Mouse (Mus musculus) WW6 (cell line): ENCODE measurements around the gene Dram1.
A peak's percentile ranks its signal among the peaks of the same experiment; 100 is the strongest.

ENCODE experiments used
- DNase-seq: peaks from one replicate; pipeline ENCODE4 v3.0.0-alpha.2; 2013; ENCODE audit warnings: low read depth, low spot score

Dram1 gene

DNA sequence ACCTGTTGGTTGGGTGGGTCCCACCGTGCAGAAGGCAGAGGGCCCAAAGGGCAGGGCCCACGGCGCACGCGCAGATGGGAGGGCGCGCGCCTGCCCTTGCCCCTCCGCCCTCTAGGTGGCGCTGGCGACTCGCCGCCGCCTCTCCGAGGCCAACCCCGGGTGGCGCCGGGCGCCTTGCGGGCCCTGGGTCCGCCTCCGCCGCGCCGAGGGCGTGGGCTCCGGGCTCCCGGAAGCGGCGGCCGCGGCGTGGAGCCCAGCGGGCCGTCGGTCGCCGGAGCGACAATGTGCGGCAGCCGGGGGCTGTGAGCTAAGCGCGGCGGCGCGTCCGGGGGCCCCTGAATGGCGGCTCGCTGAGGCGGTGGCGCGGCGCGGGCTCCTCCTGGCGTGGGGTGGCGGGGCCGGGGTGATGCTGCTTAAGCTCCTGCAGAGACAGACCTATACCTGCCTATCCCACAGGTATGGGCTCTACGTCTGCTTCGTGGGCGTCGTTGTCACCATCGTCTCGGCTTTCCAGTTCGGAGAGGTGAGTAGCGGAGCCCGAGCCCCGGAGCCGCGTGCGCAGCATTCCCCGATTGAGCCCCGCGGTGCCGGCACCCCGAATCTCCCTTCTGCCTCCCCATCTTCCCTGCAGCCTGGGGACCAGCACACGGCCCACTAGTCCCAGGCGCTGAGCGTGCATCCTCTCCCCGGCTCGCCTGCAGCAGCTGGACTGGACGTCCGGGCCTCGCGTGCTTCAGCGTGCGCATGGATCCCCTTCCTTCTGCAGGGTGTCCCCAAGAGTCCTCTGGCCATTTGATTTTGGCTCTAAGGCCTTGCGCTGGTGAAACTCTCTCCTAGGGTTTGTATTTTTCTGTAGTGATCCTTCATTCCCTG lies at the start of gene Dram1, which contains the start of gene Gnptab:
Dram1 (minus strand) TSS at position 68 of the 873 bp plus-strand sequence.
Gnptab (plus strand) TSS at position 120 of the 873 bp plus-strand sequence.
- peak; percentile 50 for DNase-seq

DNA sequence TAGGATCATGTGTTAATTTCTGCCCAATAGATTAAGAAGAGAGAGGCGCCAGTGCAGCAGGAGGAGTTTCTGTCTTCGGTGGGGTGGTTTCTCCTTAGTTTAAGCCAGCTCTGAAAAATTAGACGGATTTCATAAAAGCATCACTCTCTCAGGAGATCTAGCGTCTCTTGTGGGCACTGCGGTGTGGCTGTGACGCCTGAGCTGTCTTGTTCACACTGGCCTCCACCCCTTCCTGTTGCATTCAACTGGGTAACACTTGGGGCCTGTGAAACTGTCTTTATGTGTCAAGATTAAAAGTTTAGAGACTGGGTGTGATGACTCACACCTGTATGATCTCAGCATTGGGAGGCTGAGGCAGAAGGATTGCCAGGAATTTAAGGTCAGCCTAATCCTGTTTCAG lies 49.1 kb upstream of the Dram1 start:
- DNase-seq, result no peak

DNA sequence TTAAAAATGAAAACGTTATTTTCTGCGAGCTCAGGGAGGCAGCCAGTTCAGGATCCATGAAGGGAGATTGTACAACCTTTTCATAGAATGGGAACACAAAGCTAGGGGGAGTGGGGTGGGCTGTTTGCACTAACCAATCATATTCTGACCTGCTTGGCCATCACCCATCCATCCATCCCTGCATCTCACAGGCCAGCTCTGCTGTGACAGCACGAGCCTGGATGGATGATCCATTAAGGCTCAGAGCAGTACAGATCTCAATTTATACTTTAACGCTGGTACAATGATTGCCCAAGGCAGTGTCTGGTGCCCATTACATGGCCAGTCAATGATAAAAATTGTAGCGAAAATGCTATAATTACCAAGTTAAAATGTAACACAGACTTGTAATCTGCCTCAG lies 48.0 kb upstream of the Dram1 start:
- DNase-seq, result no peak

DNA sequence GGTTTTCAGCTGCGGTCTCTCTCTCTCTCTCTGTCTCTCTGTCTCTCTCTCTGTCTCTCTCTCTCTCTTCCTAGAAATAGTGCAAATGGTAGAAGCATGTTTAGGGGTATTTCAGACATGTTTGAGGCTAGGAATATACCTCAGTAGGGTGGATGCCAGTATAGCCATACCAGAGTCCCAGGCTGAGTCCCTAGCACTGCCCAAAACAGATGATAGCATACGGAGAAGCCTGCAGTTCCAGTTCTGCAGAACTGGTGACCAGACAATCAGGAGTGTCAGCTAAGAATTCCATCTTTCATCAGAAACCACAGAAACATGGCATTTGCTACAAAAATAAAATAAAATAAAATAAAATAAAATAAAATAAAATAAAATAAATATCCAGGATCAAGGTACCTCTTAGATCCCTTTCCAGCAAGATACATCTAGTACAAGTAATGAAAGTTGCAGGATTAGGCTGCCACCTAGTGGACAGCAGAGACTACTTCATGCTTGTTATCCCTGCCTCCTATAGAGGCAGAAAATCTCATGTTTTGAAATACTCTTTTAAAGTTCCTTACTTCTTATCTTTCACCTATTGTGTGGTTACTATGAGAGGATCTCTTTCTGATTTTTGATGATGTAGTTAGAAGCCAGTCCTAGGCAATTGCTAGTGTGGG lies 47.4 kb upstream of the Dram1 start:
- peak; percentile 24 for DNase-seq

DNA sequence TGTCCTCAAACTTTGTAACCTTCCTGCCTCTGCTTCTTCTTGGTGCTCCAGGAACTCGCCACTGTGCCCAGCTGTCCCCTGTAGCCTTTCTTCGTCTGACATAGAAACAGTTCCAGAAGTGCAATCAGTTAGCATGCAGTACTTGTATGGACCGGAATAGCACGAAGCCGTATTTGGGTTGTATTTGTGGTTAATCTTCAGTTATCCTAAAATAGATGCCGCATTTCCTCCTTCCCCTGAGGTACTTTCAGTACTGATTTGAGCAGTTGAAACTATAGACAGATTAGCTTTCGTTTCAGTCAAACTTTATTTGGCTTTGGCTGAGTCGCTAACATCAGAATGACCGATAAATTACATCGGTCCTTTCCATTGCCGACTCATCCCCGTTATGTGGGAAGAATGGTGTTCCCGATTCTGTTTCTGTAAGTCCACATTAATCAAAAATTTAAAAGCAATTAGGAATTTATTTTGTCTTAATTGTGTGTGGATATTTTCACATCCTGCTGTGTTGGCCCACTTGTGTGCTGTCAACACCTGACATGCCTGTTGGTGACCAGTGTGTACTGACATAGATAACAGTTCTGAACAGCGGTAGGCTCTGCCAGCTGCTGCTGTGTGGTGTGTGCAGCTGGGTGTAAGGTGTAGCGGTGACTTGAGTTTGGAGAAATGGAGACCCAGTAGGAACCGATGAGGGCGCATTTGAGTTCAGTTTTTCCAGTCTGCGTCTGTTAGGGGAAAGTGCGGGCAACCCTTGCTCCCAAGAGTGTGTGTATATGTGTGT lies 42.0 kb upstream of the Dram1 start:
- DNase-seq, result no peak

DNA sequence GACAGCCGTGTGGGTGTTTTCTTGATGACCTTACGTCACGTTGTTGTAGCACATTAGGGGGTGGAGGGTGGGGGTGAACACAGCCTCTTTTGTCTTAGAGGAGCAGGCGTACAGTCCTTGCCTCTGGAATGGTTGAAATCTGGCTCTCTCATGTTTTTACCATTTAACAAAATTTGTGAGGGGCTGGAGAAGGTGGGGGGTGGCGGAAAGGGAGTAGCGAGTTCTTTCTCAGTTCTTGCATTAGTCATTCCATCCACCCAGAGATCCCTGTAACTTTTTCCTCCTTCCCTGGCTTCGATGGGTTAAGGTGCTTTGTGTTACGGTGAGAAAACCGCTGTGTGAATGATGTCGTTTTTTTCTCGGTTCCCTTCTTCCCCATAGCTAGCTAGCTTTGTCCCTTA lies 41.3 kb upstream of the Dram1 start:
- no peak for DNase-seq

DNA sequence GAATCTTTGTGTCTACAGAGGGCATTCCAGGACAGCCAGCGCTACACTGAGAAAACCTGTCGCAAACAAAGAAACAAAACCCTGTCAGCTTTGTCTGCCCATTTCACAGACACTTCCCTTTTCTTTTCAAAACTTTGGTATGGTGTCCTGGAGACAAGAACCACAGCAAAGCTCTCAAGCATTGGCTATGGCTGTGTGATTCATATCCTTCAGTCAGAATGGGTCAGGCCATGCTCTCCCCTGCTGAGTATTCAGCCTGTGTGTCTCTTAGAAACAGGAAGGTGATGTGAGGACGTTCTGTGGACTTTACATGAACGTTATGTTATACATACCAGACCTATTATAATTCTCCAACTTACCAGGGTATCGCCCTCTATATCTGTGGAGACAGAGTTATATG lies 38.8 kb upstream of the Dram1 start:
- DNase-seq, result no peak

DNA sequence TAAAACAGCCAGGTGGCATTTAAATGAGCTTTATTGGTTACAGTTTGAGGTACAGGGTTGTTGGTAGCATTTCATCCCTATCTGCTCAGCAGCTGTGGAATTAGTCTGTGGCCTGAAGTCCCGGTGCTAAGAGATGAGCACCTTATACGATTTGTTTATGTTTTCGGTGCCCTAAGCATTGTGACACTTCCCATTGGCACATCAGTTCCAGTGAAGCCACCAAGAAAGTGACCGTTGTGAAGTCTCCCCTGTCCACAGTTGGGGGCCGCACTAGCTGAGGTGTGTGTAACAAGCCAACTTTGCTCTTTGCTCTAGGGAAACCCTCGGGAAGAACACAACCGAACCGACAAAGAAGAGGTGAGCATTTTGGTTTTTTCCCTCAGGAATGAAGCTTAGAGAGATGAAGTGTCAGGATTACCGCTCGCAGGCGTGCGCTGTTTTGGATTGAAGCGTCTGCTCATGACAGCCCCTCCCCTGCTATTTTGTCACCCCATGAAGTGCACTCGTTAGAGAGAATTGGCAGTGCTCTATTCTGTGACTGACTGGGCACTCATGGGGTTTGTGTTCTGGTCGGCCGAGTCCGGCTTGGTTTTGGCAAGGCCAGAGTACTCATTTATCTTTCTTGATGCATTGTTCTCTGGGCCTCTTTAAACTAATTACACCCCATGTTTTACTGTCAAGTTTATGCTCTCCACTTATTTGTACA lies 33.6 kb upstream of the Dram1 start:
- no peak for DNase-seq

DNA sequence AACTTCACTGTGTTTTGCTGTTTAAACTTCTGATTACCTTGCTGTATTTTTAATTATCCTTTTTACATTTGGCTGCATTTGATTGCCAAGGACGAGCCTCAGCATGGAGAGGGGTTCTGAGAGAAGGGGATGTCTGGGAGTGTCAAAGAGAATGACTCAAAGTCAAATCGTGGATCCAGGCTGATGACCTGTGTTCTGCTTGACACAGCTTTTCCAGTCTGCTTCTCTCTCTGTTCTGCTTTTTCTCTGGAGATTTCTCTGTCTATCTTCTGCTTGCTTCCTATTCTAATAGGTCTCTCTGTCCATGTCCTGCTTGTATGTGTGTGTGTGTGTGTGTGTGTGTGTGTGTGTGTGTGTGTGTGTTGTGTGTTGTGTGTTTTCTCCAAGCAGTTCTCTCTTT lies 30.9 kb upstream of the Dram1 start:
- no peak for DNase-seq

DNA sequence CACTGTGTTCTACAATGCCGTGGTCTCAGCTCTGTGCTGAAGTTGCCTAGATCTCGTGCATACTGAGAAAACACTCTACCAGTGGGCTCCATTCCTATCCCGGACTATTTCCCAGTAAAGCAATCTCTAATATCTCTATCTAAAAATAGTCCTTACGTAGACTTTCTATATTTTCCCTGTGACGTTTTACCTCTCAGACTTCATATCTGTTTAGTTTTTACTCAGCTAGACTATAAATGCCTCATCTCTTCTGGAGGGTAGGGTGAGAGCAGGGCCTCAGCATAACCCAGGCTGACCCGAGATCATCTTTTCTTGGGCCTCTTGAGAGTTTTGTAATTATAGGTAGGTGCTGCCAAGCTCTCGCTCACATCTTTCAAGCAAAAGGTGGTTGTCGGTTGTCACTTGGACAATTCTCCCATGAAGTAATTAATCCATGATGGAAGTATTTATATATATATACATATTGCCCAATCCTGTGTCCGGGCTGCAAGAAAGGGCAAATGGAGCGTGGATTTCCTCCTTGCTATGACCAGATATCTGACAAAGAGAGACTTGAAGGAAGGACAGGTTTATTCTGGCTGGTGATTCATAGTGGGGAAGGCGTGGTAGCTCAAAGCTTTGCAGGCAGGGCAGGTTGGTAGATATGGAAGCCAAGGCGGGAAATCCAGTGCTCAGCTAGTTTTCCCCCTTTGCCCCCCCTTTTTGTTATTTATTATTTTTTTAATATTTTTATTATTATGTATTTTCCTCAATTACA lies 29.2 kb upstream of the Dram1 start:
- DNase-seq, result no peak

DNA sequence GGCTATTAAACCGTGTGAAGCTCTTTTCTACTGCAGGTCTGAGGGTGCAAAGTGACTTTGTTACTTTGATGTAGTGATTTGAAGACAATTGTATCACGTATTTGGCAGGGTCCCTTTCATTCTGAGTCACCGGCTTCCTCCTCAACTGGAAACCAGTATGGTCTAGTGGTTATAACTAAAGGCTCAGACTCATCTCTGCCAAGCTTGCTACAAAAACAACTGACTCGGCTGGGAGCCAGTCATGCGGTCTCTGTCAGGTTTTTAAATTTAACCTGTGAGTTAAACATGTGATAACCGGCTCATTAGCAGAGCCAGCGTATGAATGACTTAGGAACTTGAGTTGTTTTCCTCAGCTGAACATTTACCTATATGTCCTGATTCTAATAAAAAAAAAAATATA lies 26.9 kb upstream of the Dram1 start:
- DNase-seq, result no peak

DNA sequence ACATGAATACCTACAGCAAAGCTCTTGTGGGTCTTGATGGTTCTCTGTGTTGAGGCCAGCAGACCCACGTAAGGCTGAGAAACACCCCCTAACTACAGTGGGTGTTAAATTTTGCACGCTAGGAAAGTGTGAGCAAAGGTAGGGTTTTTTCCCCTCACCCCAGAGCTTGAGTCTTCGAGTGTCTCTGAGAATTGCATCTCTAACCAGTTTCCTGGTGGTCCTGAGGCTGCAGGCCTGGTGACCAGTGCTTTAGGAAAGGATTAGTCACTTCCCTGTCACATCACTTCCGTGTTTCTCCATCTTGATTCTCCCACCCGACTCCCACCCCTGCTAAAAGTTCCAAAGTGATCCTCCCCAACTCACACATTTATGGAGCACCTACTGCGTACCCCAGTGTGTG lies 25.3 kb upstream of the Dram1 start:
- DNase-seq, result no peak

DNA sequence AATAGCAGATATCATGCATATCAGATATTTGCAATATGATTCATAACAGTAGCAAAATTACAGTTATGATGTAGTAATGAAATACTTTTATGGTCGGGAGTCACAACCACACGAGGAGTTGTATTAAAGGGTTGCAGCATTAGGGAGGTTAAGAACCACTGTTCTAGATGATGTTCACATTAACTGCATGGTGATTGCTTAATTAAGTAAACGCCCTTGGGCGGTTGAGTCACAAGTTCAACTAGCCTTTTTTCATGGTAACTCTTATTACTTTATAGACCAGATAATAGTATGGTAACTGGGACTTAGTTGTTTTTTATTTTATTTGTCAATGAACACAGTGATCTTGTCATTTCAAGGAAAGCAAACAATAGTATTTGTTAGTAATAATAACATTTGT lies 24.1 kb upstream of the Dram1 start:
- no peak for DNase-seq

DNA sequence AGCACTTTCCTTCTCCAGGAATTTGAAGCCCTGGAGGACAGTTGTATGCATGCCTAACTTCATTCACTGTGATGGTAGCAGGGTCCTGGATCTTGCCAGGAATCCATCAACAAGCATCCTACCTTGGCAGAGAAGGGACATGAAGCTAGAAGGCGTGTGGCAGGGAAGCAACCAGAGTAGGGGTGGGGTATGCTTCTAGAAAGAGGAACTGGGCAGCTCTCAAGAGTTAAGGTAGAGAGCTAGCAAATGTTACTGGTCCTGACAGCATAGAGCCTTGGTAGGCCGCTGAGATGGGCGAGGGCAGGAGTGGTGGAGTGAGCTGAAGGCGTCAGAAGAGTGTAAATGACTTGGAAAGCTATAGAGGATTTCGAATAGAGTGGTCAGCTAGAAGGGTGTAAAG lies 20.4 kb upstream of the Dram1 start:
- DNase-seq, result no peak

DNA sequence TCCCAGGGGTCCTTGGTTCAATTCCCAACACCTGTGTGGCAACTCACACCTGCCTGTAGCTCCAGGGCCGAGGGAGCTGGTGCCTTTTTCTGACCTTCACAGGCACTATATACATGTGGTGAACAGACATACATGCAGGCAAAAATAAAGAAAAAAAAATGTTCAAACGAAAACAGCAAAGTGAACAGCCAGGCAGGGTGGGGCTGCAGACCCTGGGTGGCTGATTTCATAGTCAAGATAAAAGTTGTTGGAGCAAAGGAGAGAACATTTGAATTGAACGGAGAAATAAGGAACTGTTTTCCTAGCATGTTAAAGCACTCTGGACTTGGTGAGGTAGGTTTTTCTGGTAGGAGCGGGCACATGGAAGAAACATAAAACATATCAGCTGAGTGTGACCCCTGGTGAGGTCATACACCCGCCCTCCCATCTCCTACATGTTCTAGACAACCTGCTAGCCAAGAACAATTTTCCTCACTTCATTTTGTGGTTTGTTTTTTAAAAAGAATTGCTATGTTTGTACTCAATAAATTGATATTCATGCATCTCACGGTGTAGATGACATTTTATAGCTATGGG lies 19.9 kb upstream of the Dram1 start:
- no peak for DNase-seq

DNA sequence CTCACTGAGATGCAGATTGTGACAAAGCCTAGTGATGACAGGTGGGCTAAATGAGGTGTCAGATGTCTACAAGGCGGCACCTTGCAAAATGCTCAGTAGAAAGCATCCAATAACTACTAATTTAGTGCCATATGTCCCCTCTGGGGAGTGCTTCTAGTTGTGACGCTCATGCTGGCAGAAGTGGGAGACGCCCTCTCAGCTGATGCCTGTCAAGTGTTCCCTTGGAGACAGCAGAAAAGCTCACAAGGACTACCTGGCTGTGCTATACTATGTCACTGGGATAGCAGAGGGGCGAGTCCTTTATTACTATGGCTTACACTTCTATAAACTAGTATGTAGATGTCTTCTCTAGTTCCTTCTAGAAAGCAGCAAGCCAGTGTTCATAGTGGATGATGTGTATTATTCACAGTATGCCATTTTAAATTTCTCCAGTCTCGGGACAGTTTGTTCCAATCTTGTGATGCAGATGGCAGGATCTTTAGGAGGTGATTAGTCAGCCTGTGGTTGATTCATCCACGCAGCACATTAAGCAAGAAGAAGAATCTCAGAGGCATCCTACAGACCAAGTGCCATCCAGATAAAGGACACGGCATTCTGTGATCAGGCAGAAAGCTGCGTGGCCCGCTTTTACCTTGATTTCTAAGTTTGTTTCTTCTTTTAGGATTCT lies 13.4 kb upstream of the Dram1 start:
- no peak for DNase-seq

DNA sequence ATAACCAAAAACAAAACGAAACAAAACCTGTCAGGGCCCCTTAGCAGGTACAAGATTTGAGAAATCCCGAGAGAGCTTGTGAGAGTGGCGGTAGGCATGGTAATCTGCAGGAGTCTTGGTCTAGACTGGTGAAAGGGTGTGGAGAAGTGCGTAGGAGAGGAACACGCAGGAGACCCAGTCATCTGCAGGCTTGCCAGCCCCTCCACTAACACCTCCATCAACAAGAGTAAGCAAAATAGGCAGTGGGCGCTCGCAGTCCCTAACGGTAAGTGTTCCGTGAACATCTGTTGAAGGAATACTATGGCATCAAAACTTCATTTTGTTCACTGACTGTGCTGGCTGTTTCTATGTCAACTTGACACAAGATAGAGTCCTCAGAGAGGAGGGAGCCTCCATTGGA lies 12.6 kb upstream of the Dram1 start:
- DNase-seq, result no peak

DNA sequence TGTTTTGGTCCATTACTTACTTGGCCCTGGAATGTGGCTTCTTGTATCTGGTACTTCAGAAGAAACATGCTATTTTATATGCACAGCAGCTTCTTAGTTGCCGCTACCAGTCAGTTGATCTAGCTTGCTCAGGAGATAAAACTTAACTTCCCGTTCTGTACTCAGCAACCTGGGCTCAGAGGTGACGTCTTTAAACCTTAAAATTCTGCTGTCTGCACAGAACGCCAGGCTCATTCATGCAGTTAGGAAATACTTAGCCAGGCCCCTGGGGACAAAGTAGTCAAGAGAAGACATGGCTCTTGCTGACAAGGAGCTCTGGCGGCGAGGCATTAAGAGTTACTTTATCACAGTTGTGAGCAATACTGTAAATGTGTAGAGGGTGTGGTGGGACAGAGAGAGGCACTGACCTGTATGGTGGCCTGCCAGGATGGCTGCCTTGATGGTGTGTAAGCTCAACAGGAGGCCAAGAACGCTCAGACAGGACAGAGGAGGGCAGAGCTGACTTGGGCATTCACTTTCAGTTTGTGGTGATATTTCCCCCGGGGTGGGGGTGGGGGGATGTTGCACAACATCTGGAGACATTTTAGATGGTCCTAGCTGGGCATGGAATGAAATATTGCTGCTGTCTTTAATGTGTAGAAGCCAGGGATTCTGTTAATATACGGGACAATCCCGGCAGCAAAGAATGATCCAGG lies 11.4 kb upstream of the Dram1 start:
- no peak for DNase-seq

DNA sequence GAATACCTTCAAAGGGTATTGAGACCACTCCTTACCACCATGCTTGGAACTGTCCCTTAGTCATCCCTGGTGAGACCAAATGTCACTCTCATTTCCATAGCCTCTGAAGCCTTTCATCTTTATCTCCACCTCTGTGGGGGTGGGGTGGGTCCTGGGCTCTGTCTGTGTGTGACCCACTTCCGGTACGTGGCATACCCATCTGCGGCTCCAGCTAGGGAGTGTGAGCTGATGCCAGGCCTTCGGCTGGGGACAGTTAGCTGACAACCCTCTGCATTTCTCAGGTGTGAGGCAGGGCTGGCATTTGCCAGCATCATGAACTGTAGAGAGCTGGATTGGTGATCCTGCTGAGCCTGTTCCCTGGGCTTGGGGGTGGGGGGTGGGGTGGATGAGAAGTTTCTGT lies 10.7 kb upstream of the Dram1 start:
- no peak for DNase-seq

DNA sequence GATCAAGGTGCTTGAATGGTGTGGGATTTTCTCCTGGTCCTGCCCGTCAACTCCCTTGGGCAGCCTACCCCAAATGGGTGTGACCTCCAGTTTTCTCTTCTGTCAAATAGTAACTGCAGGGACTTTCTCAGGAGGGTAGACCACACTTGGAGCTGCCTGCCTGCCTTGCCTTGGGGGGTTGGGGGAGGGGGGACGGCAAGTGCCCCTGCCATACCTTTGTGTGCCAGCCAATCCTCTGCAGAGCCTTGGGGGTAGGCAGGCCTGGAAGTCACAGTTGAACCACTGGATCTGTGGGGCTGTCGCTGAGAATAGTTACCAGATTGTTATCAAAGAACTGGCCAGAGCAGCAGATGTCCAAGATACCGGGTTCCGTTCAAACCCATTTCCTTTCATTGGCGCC lies 7.4 kb upstream of the Dram1 start:
- no peak for DNase-seq
